Mouse (Mus musculus) B cell, adult (primary cell): ENCODE data around the gene Gm4307. TPM values are rescaled to one million over a fixed set of nuclear protein-coding genes. Genes with fewer than 3 reads are reported as not detected.

Experiments
- total RNA-seq: library from RNA; stranded (reverse); gene quantifications from 4 replicates; pipeline ENCODE4 v1.2.4, GENCODE M21; 2023; ENCODE audit not compliant: inconsistent age

Gm4307 gene
- not detected in 4 replicates for total RNA-seq

GRCm38 (mm10) chr10:100361038-100361437 is at the start of gene Gm4307:
Gm4307 (plus strand) TSS chr10:100361338.

DNA sequence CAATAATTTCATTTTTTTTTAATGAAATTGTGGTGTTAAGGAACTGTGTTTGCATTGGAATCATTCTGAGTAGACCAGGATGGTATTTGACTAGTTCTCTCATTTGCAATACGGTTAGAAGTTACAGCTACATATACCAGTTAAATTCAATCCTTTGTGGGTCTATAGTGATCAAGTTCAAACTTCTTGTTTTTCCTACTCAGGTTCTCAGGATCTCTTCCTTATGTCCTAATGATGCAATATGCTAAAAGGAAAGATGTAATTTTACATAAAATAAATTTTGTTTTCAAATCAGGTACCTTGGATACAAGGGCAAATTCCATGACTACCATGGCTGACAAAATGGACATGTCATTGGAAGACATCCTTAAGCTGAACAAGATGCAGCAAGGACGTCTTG is 25.8 kb upstream of the Gm4307 start, which contains the start of gene Gm4301:
TSS of gene Gm4301 (plus strand) at position 301 of the 400 bp plus-strand sequence.

GRCm38 (mm10) chr10:100340536-100340935 is 20.6 kb upstream of the Gm4307 start, which contains the start of gene Gm4302:
Gm4302 (plus strand) TSS chr10:100340836.

GRCm38 (mm10) chr10:100345672-100346071 is 15.5 kb upstream of the Gm4307 start, which contains the start of gene Gm4303:
Gm4303 (plus strand) TSS chr10:100345972.

GRCm38 (mm10) chr10:100350793-100351192 is 10.3 kb upstream of the Gm4307 start, which contains the start of gene Gm4305:
Gm4305 (plus strand) TSS chr10:100351093.

GRCm38 (mm10) chr10:100382460-100382859 is 21.3 kb downstream of the Gm4307 start, which contains the start of gene Gm4312:
Gm4312 (minus strand) TSS chr10:100382560.

Other genes starting within 250 kb of the Gm4307 start
- not detected in 4 replicates for gene Gm4301, start 25.7 kb upstream of the Gm4307 start, total RNA-seq
- not detected in 4 replicates for gene Gm4302, start 20.5 kb upstream of the Gm4307 start, total RNA-seq
- gene Gm4303, start 15.4 kb upstream of the Gm4307 start, total RNA-seq, result not detected in 4 replicates
- not detected in 4 replicates for gene Gm4305, start 10.2 kb upstream of the Gm4307 start, total RNA-seq
- not detected in 4 replicates for gene Gm4312, start 21.2 kb downstream of the Gm4307 start, total RNA-seq
- gene Tmtc3, start 126.0 kb downstream of the Gm4307 start, total RNA-seq, result 1.4 to 2.5 TPM (median 1.7 TPM) in 4 replicates
- gene Cep290, start 126.2 kb downstream of the Gm4307 start, total RNA-seq, result 2.9 to 4.9 TPM (median 3.2 TPM) in 4 replicates
- gene 4930430F08Rik, start 229.1 kb downstream of the Gm4307 start, total RNA-seq, result 3.3 to 8.0 TPM (median 4.8 TPM) in 4 replicates
- not detected in 4 replicates for gene 1700017N19Rik, start 229.1 kb downstream of the Gm4307 start, total RNA-seq